Mouse (Mus musculus) adrenal gland, adult 8-10 months (tissue): Measurements from ENCODE around the gene Ankrd60. TPM values are rescaled to one million over a fixed set of nuclear protein-coding genes. Genes with fewer than 3 reads are reported as not detected.

Source experiments
- DNase-seq: peaks from one replicate; pipeline ENCODE4 v3.0.0; 2022
- total RNA-seq, 4 experiments: library from RNA; stranded (reverse); gene quantifications; 2 replicates each; pipeline ENCODE4 v1.2.4; 2022

Gene Ankrd60
- total RNA-seq, 4 experiments from 2014 or later, result not detected

- DNase-seq, result no peak
These were observed 5.3 kb upstream of the Ankrd60 start for GRCm38 (mm10) chr2:173583455-173583854.

- no peak for DNase-seq
These were observed 4.7 kb upstream of the Ankrd60 start for GRCm38 (mm10) chr2:173582903-173583302.

DNA sequence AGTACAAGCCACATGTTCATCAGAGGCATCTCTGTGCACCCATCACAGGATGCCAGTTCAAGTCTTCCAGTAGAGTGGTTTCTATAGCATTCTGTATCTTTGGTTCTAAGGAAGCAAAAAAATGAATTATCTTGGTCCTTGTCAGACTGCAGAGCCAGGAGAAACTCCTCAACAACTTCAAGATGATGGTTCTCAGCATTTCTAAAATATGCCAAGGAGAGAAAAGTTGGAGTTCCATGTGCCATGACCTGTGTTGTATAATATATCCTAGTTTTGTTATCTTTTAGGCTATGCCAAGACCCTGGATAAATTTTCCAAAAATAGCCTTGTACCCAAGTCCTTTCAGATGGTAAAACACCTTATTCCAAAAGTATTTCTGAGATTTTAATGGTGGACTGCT, 2.9 kb upstream of the Ankrd60 start:
- DNase-seq, result no peak

- DNase-seq, result no peak
These were observed 430 bp upstream of the Ankrd60 start for GRCm38 (mm10) chr2:173578595-173578994.

DNA sequence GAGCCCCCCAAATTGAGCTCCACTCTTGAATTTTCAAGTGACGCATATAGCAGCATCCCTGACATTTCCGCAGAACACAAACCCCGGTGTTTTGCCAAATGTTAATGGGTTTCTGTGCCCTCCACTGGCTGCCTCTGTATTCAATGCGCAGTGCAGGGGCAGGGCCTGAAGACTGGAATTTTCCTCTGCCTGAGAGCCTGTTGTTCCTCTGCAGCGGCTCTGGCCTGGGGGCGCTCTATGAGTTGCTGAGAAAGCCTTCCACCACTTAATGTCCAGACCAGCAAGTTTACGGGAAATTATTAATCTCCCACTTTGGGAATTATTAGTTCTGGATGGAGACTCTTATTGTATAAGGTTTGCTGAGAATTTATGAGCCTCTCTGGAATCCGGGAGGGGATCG, 14.0 kb downstream of the Ankrd60 start:
- DNase-seq, result no peak

DNA sequence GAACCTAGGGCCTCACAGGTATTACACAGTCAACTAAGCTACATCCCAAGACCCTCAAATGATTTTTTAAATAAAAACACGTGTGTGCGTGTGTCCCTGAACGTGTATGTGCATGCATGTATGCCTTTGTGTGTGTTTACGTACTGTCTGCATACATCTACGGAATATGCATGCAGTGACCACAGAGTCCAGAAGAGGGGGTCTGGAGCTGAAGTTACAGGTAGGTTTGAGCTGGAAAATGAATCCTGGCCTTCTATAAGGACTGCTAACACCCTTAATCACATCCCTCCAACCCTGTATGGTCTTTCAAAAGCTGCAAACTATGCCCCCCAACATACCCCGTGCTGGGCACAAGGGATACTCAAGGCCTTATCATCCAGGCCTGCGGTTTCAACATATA, 14.8 kb downstream of the Ankrd60 start:
- no peak for DNase-seq

DNA sequence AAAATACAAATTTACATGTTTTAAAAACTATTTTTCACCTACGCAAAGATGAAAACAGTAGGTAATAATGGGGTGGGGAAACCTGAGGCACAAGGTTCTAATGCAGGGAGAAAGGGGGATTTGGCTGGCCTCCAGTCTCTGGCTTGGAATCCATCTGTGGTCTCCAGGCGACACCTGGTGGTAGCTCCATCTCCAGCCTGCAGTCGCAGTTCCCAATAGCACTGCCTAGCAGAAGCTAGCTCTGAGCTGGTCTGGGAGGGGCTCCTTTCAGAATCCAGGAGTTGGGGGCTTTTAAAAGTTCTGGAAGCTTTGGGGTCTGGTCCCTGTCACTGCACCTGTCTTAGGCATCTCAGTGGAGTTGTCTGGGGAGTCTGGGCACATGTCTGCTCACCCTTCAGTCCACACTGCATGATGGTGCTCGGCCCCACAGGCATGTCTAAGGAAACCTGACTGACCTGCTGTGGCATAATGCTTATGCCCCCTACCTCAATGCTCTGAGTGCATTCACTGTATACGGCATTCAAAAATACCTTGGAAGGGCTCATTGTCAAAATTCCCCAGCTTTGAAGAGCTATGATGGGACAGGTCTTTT, 16.2 kb downstream of the Ankrd60 start:
- peak; percentile 23 for DNase-seq

GRCm38 (mm10) chr2:173558754-173559396, 19.3 kb downstream of the Ankrd60 start:
- no peak for DNase-seq

GRCm38 (mm10) chr2:173553863-173554262, 24.3 kb downstream of the Ankrd60 start:
- no peak for DNase-seq

GRCm38 (mm10) chr2:173550681-173551080, 27.5 kb downstream of the Ankrd60 start:
- peak; percentile 21 for DNase-seq

- DNase-seq, result no peak
These were observed 28.9 kb downstream of the Ankrd60 start for GRCm38 (mm10) chr2:173549236-173549635.

DNA sequence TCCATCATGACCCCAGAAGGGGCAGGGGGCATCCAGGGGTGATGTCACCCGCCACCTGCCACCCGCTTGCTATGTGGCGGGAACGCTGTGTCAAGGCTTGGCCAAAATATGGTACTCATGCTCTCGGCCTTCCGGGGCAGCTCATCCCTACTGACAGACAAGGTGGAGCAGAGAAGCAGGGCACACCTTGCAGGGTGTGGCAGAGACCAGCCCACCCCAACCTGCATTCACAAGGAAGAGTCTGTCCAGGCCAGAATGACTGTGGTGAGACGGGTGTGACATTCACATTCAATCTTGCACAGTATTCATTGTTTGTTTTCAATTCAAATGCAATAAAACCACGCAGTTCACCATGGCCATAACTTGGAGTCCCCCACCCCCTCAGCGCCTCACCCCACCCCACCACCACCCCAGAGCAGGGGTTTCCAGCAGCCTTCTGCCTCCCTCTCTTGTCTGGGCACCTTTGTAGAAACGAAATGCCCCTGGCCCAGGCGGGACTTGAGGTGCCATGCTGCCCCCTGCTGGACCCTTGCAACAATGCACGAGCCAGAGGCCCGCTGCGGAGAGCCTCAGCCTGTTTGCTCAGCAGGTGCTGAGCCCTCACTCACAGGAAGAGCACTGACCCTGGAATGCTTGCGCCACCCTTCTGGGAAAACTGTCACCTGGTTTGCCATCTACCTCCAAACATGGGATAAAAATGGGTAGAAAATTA, 32.0 kb downstream of the Ankrd60 start:
- peak; percentile 39 for DNase-seq

DNA sequence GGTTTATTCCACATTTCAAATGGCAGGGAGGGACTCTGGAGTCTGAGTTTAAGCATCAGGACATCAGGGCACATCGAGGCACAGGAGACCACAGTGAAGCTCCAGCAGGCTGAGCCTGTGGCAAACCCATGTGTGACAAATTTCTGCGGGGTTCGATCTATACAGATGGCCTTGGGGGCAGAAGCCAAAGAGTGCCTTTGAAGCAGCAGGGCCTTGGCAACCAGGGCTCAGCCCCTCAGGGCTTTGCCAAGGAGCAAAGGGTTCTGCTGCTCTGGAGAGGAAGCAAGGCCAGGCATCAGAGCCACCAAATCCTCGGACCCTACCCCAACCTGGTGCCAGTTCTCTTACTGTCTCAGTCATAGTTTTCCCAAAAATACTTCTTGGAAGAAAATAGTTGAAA, 35.4 kb downstream of the Ankrd60 start:
- peak; percentile 32 for DNase-seq

DNA sequence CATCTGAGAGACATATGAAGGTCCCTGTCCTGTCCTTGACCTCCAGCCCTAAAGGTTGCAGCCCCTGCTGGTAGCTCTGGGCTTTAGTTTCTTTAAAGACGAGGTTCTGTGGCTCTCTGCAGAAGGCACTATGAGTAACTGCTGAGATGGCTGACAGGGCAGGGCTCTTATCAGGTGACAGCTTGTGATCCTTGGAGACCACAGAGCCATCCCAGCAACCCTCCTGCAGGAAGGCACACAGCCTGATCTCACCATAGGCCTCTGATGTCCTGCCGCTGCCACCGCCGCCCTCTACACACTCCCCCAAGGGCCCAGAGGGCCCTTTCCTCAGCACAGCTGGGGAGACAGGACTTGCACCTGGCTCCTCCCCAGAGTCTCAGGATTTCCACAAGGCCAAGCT, 36.4 kb downstream of the Ankrd60 start:
- DNase-seq, result no peak

DNA sequence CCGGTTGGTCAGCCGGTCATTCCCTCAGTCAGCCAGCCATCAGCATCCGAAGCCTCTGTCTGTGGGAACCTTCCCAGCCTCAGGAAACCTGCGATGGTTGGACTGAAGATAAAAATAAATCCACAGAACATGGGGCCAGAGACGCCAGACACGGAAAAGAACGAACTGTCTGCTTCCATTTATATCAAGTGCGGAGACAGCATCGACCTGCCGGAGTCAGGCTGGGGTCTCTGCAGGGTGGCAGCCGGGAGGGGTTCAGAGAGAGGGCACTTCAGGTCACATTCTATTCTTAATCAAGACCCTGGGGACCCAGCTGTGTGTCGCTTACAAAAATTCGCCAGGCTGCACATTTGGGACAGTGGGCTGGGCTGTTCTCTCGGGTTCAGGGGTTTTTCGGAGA, 38.4 kb downstream of the Ankrd60 start:
- DNase-seq, result no peak

DNA sequence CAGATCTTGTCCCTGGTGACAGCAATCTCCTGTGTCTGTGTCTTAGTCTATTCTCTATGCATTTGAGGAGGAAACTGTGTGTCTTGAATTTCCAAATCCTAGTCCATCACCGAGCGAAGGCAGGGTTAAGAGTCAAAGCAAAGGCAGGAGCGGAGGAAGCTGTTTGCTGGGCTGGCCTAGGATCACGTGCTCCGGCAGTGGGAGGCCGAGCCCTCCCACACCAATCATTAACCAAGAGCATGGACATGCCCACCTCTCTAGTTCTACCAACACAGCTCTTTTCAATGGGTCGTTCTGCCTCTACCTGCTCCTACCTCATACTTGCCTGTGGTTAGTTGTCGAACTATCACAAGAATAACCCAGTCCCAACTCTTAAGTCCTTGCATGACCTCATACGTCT, 42.3 kb downstream of the Ankrd60 start:
- DNase-seq, result no peak

DNA sequence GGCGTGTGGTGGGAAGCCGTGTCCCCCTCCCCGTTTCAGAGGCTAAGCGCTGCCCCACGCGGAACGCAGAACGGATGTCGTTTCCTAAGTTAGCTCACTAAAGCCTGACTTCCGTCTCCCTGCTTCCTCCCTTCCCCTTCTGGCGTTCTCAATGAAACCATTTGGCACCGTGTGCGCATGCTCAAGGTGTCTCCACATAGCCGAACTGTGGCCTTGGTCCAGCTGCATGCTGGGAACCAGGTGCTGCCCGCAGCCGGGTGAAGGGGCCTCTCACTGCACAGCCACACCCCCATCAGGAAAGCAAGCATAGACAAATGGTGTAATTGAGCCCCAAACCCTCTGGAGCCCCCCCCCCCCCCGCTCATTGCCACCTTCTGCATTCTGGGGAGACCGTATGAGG, 42.8 kb downstream of the Ankrd60 start:
- no peak for DNase-seq

GRCm38 (mm10) chr2:173534581-173534980, 43.6 kb downstream of the Ankrd60 start:
- DNase-seq, result no peak

GRCm38 (mm10) chr2:173532711-173533462, 45.3 kb downstream of the Ankrd60 start:
- no peak for DNase-seq

- DNase-seq, result no peak
These were observed 49.7 kb downstream of the Ankrd60 start for GRCm38 (mm10) chr2:173528493-173528892.

DNA sequence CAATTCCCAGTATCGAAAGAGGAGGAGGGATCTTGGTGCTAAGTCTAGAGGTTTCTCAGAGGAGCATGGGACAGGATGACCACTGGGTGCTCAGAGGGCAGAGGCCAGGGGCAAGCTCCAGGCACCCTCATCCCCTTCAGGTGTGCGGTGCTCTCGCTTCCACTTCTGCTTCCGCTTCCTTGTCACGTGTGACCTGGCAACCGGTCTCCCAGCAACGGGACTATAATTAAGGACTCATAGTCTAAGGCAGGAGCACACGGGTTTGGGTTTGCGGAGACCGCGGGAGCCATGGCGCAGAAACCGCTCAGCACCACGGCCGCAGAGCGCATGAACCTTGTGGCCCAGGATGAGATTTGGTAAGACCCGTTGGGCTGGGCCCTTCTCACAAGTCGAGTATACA, 55.8 kb downstream of the Ankrd60 start, which contains the start of gene 1700021F07Rik:
Gene 1700021F07Rik, plus strand, starts transcription at position 211 of the 400 bp plus-strand sequence.
- DNase-seq, result no peak
